Mouse (Mus musculus) bone marrow macrophage, adult 2 months (primary cell): Measurements from ENCODE around the gene Zfand5.

Experiments used
- CTCF ChIP-seq: IDR thresholded peaks from 2 replicates; pipeline ENCODE4 v1.5.1; 2012; ENCODE audit warnings: low read depth, mild to moderate bottlenecking, low read length, moderate library complexity
- POLR2A ChIP-seq: IDR thresholded peaks from 2 replicates; pipeline ENCODE4 v1.6.1; 2012; ENCODE audit warnings: mild to moderate bottlenecking, low read depth, low read length, borderline replicate concordance

DNA sequence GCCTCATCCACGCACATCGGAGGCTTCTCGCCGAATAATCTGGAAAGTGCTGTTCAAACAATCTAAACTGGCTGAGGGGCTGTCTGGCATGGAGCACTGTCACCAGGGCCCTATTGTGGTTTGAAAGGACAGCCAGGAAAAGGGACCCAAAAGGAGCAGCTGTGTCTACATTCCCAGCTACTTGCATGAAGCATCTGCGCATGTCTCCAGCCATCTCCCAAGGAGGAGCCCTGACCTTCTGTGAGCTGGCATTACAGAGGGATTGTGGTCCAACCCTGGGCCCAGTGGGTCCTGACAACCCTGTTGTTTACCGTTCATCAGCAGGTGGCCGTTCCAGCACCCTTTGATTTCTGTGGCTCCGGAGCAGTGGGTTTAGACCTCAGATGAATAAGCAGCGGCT lies 56.9 kb downstream of the Zfand5 start:
- TF ChIP-seq CTCF = no peak
- no peak for TF ChIP-seq POLR2A
